Mouse (Mus musculus) liver, adult (tissue): ENCODE results near the gene Ntf3.

Experiments used
- GATA4 ChIP-seq: IDR thresholded peaks from 2 replicates; pipeline ENCODE4 v1.6.1; 2014; ENCODE audit warnings: mild to moderate bottlenecking, low read length; ENCODE audit not compliant: insufficient replicate concordance

The Ntf3 gene

GRCm38 (mm10) chr6:126163861-126164755, 2.6 kb downstream of the Ntf3 start:
- no peak for TF ChIP-seq GATA4

GRCm38 (mm10) chr6:126163181-126163621, 3.5 kb downstream of the Ntf3 start:
- TF ChIP-seq GATA4 = no peak; the same call in 1 of the 2 replicates

- TF ChIP-seq GATA4 = no peak
Measured at GRCm38 (mm10) chr6:126162351-126162758, 4.4 kb downstream of the Ntf3 start.

GRCm38 (mm10) chr6:126161571-126162340, 5.0 kb downstream of the Ntf3 start:
- TF ChIP-seq GATA4 = no peak

GRCm38 (mm10) chr6:126160067-126160411, 6.7 kb downstream of the Ntf3 start:
- TF ChIP-seq GATA4 = no peak

- TF ChIP-seq GATA4 = peak; percentile 97
Measured at GRCm38 (mm10) chr6:126159279-126160066, 7.2 kb downstream of the Ntf3 start.

GRCm38 (mm10) chr6:126155928-126156327, 10.8 kb downstream of the Ntf3 start:
- TF ChIP-seq GATA4 = no peak

GRCm38 (mm10) chr6:126154372-126154982, 12.2 kb downstream of the Ntf3 start:
- TF ChIP-seq GATA4 = peak; percentile 17; the same call in 1 of the 2 replicates

GRCm38 (mm10) chr6:126153154-126153553, 13.6 kb downstream of the Ntf3 start:
- TF ChIP-seq GATA4 = no peak

GRCm38 (mm10) chr6:126143659-126144058, 23.1 kb downstream of the Ntf3 start:
- TF ChIP-seq GATA4 = no peak

GRCm38 (mm10) chr6:126142741-126143140, 24.0 kb downstream of the Ntf3 start:
- no peak for TF ChIP-seq GATA4

- TF ChIP-seq GATA4 = no peak
Measured at GRCm38 (mm10) chr6:126142021-126142554, 24.6 kb downstream of the Ntf3 start.

GRCm38 (mm10) chr6:126141472-126141871, 25.2 kb downstream of the Ntf3 start:
- TF ChIP-seq GATA4 = no peak

- TF ChIP-seq GATA4 = no peak
Measured at GRCm38 (mm10) chr6:126140961-126141360, 25.7 kb downstream of the Ntf3 start.
